Comparison of ENCODE assay signal across 8 mouse cellular contexts in genomic region chr8:120425199-120425941, GRCm38 (mm10).
DNase-seq lines count a peak whose midpoint lies in the region; ATAC-seq and TF ChIP-seq lines count a peak whose summit lies in the region.

No protein-coding gene starts in this region.

- peak; percentile 34; the same call in 1 of the 2 replicates for ATAC-seq in heart, embryonic 13.5 days (ENCODE audit: extremely low read depth, insufficient number of reproducible peaks, low FRiP score, low TSS enrichment)
- peak; percentile 71 for ATAC-seq in hindbrain, embryonic 13.5 days (ENCODE audit: low FRiP score)
- ATAC-seq in midbrain, embryonic 13.5 days = peak; percentile 85
- no peak for ATAC-seq in megakaryocyte-erythroid progenitor cell, adult 5-6 weeks (replicated peaks; ENCODE audit: low FRiP score, low TSS enrichment, poor library complexity, severe bottlenecking)

- no peaks in the 10 kb centered on the region for H3K36me3 ChIP-seq in heart, embryonic 13.5 days
- no peaks in the 10 kb centered on the region for H3K36me3 ChIP-seq in hindbrain, embryonic 13.5 days
- H3K36me3 ChIP-seq in midbrain, embryonic 13.5 days = no peaks in the 10 kb centered on the region

- H3K4me1 ChIP-seq in heart, embryonic 13.5 days = peaks cover 71% of the 10 kb centered on the region
- H3K4me1 ChIP-seq in hindbrain, embryonic 13.5 days (replicated peaks) = peaks cover 83% of the 10 kb centered on the region
- H3K4me1 ChIP-seq in midbrain, embryonic 13.5 days (replicated peaks) = peaks cover 88% of the 10 kb centered on the region

- no peak for TF ChIP-seq POLR2A in brain, embryonic 14.5 days (IDR thresholded peaks at IDR 0.05; ENCODE audit: borderline replicate concordance, extremely low read depth, insufficient read depth, insufficient read length, poor library complexity, severe bottlenecking)

- no peaks in the 10 kb centered on the region for H3K9me3 ChIP-seq in heart, embryonic 13.5 days
- H3K9me3 ChIP-seq in hindbrain, embryonic 13.5 days = no peaks in the 10 kb centered on the region
- no peaks in the 10 kb centered on the region for H3K9me3 ChIP-seq in midbrain, embryonic 13.5 days

- 0 out of 2 replicates have a peak, but pooled peaks cover 5% of the 10 kb centered on the region for H3K27me3 ChIP-seq in heart, embryonic 13.5 days (replicated peaks)
- H3K27me3 ChIP-seq in hindbrain, embryonic 13.5 days = 0 out of 2 replicates have a peak, but pooled peaks cover 2% of the 10 kb centered on the region
- H3K27me3 ChIP-seq in midbrain, embryonic 13.5 days = no peaks in the 10 kb centered on the region; the same call in 1 of the 2 replicates

- peak overlapping the region; percentile 45 for H3K4me2 ChIP-seq in heart, embryonic 13.5 days
- H3K4me2 ChIP-seq in hindbrain, embryonic 13.5 days = peak overlapping the region; percentile 20
- peak overlapping the region; percentile 25 for H3K4me2 ChIP-seq in midbrain, embryonic 13.5 days (replicated peaks)

- 16% methylated on average over 8 of the region's 8 CpGs for WGBS in heart, embryonic 13.5 days
- 14% methylated on average over 8 of the region's 8 CpGs for WGBS in hindbrain, embryonic 13.5 days
- WGBS in midbrain, embryonic 13.5 days = under 1% methylated on average over 8 of the region's 8 CpGs

- peak overlapping the region; percentile 89 for H3K27ac ChIP-seq in heart, embryonic 13.5 days (replicated peaks)
- H3K27ac ChIP-seq in hindbrain, embryonic 13.5 days = peak overlapping the region; percentile 97
- peak overlapping the region; percentile 97 for H3K27ac ChIP-seq in midbrain, embryonic 13.5 days

- intact Hi-C loops in heart, postnatal 10 days (cut with DNase I) = no loop called here

- no peak for DNase-seq in heart, postnatal 10 days
- DNase-seq in brain, embryonic 14.5 days (ENCODE audit: low read depth) = peak; percentile 98
- DNase-seq in urinary bladder, postnatal 14 days (ENCODE audit: low spot score) = no peak
- no peak for DNase-seq in cerebellum, adult 8-10 months

- H3K4me3 ChIP-seq in heart, embryonic 13.5 days = no peak overlapping the region
- no peak overlapping the region for H3K4me3 ChIP-seq in hindbrain, embryonic 13.5 days
- no peak overlapping the region for H3K4me3 ChIP-seq in midbrain, embryonic 13.5 days (replicated peaks)

- no peak for TF ChIP-seq CTCF in brain, embryonic 14.5 days (IDR thresholded peaks at IDR 0.05; ENCODE audit: borderline replicate concordance, extremely low read depth, insufficient read depth, insufficient read length)

- H3K9ac ChIP-seq in heart, embryonic 13.5 days = peak overlapping the region; percentile 67
- peak overlapping the region; percentile 61 for H3K9ac ChIP-seq in hindbrain, embryonic 13.5 days
- no peak overlapping the region; the same call in 1 of the 2 replicates for H3K9ac ChIP-seq in midbrain, embryonic 13.5 days (replicated peaks)
